Mouse (Mus musculus) forebrain, embryonic 10.5 days (tissue): ENCODE measurements around the gene Trhr2. TPM values are rescaled to one million over a fixed set of nuclear protein-coding genes. Genes with fewer than 3 reads are reported as not detected.

ENCODE experiments used
- DNase-seq: peaks from one replicate; pipeline ENCODE4 v3.0.0-alpha.2; 2017; ENCODE audit warnings: low spot score; ENCODE audit errors: extremely low spot score
- H3K27ac ChIP-seq: fragments of 300-500 bp; sonication (generic); 2 replicates; pipeline ENCODE4 v1.5.1; 2016; ENCODE audit warnings: mild to moderate bottlenecking
- H3K27me3 ChIP-seq: fragments of 300-500 bp; sonication (generic); 2 replicates; pipeline ENCODE4 v1.6.1; 2016; ENCODE audit warnings: mild to moderate bottlenecking; ENCODE audit not compliant: poor library complexity, severe bottlenecking
- H3K36me3 ChIP-seq: fragments of 300-500 bp; sonication (generic); replicated peaks from 2 replicates; pipeline ENCODE4 v1.6.1; 2016; ENCODE audit warnings: mild to moderate bottlenecking, moderate library complexity
- H3K4me1 ChIP-seq: fragments of 300-500 bp; sonication (generic); 2 replicates; pipeline ENCODE4 v1.6.1; 2016
- H3K4me3 ChIP-seq: fragments of 300-500 bp; sonication (generic); 2 replicates; pipeline ENCODE4 v1.5.1; 2016; ENCODE audit warnings: mild to moderate bottlenecking, moderate library complexity
- H3K9me3 ChIP-seq: fragments of 300-500 bp; sonication (generic); 2 replicates; pipeline ENCODE4 v1.6.1; 2016; ENCODE audit warnings: mild to moderate bottlenecking, moderate library complexity
- WGBS: fragments of 180-500 bp; shearing (Covaris S2); methylation state at CpG from one replicate; pipeline ENCODE4 v1.1.7; 2016; 5-methylcytosine and 5-hydroxymethylcytosine counted together
- polyA plus RNA-seq: library from polyadenylated mRNA; unstranded; fragments of >200 nt; fragmentation: Nextera tagmentation; extraction: Ambion mirVana; gene quantifications from 2 replicates; pipeline ENCODE4 v1.2.1, GENCODE M21; 2016

The Trhr2 gene
- polyA plus RNA-seq, 1 experiment from 2014 or later: not detected

DNA sequence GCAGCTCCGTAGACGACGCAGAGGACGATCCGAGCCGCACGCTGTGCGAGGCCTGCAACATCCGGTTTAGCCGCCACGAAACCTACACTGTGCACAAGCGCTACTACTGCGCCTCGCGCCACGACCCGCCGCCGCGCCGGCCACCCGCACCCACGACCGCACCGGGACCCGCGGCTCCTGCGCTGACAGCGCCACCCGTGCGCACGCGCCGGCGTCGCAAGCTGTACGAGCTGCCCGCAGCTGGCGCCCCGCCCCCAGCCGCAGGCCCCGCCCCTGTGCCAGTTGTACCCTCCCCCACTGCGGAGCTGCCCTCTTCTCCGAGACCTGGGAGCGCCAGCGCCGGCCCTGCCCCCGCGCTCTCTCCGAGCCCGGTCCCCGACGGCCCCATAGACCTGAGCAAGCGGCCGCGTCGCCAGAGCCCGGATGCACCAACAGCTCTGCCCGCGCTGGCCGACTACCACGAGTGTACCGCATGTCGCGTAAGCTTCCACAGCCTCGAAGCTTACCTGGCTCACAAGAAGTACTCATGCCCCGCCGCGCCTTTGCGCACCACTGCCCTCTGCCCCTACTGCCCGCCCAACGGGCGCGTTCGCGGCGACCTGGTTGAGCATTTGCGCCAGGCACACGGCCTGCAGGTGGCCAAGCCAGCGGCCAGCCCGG is 24.2 kb downstream of the Trhr2 start:
- Histone ChIP-seq H3K27ac (peak overlapping the region; percentile 71), H3K4me1 (peaks cover 28% of the 10 kb centered on the region), H3K4me3 (peak overlapping the region; percentile 68), H3K36me3 (peaks cover 5% of the 10 kb centered on the region; the same call in 1 of the 2 replicates), H3K27me3 (peaks cover 82% of the 10 kb centered on the region), H3K9me3 (no peaks in the 10 kb centered on the region)
- 3% methylated on average over 81 of the region's 81 CpGs for WGBS
- peak; percentile 72 for DNase-seq

DNA sequence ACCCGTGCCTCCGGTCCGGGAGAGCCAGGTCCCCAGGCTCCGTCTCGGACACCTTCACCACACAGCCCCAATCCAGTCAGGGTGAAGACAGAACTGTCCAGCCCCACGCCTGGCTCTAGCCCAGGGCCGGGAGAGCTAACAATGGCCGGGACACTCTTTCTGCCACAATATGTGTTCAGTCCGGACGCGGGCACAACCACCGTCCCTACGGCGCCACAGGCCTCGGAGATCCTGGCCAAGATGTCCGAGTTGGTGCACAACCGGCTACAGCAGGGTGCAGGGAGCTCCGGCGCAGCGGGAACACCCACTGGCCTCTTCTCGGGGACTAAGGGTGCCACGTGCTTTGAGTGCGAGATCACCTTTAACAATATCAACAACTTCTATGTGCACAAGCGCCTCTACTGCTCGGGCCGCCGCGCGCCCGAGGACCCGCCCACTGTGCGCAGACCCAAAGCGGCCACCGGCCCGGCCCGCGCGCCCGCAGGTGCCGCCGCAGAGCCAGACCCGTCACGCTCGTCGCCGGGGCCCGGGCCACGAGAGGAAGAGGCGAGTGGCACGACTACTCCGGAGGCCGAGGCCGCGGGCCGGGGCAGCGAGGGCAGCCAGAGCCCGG is 24.8 kb downstream of the Trhr2 start:
- WGBS: 7% methylated on average over 57 of the region's 57 CpGs
- H3K4me3 ChIP-seq: peak overlapping the region; percentile 68
- H3K27me3 ChIP-seq: peaks cover 78% of the 10 kb centered on the region
- peaks cover 34% of the 10 kb centered on the region for H3K4me1 ChIP-seq
- no peaks in the 10 kb centered on the region for H3K9me3 ChIP-seq
- H3K27ac ChIP-seq: peak overlapping the region; percentile 71
- no peak for DNase-seq
- peaks cover 5% of the 10 kb centered on the region; the same call in 1 of the 2 replicates for H3K36me3 ChIP-seq

DNA sequence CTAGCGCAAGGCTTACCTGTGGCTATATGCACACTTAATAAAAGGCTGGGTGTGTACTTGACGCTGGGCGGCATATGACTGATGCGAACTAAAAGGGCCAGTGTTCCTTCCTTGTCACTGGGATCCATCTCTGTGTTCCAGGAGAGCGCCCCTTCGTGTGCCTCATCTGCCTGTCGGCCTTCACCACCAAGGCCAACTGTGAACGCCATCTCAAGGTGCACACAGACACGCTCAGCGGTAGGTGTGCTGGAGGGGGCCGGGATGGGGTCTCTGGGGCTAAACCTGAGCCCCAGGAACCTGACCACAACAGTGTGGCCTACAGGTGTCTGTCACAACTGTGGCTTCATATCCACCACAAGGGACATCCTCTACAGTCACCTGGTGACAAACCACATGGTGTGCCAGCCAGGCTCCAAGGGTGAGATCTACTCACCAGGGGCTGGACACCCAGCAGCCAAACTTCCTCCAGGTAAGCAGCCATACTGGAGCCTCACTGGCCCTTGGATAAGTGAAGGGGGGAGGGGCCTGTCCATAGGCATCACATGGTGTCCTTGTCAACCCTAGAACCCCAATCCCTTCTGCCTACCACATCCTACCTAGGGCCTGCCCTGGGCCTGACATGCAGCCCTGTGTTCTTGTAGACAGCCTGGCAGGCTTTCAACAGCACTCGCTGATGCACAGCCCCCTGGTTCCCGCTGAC is 25.6 kb downstream of the Trhr2 start:
- no peaks in the 10 kb centered on the region for H3K9me3 ChIP-seq
- 0 out of 2 replicates have a peak overlapping the region, but pooled peaks have one; percentile 71 for H3K27ac ChIP-seq
- WGBS: 84% methylated on average over 13 of the region's 13 CpGs
- peaks cover 76% of the 10 kb centered on the region for H3K27me3 ChIP-seq
- peaks cover 5% of the 10 kb centered on the region; the same call in 1 of the 2 replicates for H3K36me3 ChIP-seq
- no peak for DNase-seq
- H3K4me1 ChIP-seq: peaks cover 42% of the 10 kb centered on the region
- 0 out of 2 replicates have a peak overlapping the region, but pooled peaks have one; percentile 68 for H3K4me3 ChIP-seq

DNA sequence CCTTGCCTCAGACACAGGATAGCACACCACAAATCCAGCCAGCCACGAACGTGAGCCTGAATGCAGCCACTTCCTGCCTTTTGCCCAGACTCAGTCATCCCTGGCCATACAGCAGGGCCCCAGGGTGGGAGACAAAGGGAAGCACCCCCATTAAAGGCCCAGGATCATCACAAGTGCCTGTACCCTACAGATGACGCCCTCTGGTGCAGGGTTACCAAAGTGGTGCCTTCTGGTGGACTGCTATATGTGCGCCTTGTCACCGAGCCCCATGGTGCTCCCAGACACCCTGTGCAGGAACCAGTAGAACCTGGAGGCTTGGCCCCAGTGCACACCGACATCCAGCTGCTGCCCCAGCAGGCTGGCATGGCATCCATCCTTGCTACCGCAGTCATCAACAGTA is 27.0 kb downstream of the Trhr2 start:
- Histone ChIP-seq H3K9me3 (no peaks in the 10 kb centered on the region), H3K36me3 (peaks cover 5% of the 10 kb centered on the region; the same call in 1 of the 2 replicates), H3K27ac (no peak overlapping the region), H3K27me3 (peaks cover 62% of the 10 kb centered on the region), H3K4me3 (no peak overlapping the region), H3K4me1 (peaks cover 55% of the 10 kb centered on the region)
- WGBS: 82% methylated on average over 7 of the region's 7 CpGs
- no peak for DNase-seq

DNA sequence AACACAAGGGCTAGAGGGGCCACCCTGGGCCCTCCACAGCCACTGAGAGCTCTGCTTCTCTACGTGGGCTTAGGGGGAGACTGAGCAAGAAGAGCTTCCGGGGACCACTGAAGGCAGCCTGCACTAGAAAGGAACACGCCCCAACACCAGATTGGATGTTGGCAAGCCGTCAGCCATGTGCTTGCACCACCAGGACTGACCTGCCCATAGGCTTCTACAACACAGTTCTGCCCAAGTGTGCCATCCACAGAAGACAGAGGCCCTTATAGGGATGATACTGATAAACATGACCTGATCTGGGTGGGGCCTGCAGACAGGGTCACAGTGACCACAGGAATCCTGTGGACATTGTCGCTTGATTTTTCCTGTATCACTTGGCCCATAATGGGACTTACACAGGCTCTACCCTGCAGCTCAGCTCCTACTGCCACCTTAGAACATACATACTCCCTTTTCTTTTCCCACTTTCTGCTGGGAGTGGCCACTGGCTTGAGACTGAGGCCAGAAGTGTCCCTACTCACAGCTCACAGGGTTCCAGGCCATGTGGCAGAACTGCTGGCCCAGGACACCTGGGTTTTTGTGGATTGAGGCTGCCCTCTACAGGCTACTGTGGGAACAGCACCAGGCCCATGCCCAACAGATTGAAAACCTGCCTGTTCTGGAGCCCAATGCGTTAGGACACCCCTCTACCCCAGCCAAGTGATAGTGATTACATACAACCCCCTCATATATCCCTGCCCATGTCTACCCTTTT is 27.6 kb downstream of the Trhr2 start:
- peaks cover 55% of the 10 kb centered on the region for H3K4me1 ChIP-seq
- peak; percentile 83 for DNase-seq
- H3K36me3 ChIP-seq: peaks cover 5% of the 10 kb centered on the region; the same call in 1 of the 2 replicates
- WGBS: 71% methylated on average over 6 of the region's 6 CpGs
- H3K4me3 ChIP-seq: no peak overlapping the region
- peaks cover 56% of the 10 kb centered on the region for H3K27me3 ChIP-seq
- no peaks in the 10 kb centered on the region for H3K9me3 ChIP-seq
- no peak overlapping the region for H3K27ac ChIP-seq

DNA sequence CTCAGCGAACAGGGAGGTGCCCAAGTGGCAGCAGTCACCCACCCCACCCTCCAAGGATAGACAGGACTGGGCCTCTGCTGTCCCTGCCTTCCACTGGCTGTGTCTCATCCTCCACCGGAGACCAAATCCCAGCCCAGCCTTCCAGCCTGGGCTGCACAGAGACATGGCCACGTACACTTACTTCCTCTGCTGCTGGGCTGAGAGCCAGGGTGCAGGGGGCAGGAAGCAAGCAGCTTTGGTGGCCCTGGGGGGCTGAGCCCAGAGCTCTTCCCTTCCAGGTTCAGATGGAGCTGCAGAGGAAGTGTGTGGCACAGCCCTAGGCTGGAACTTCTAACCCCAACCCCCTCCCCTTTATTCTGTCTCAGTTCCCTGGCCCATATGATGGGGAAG is 29.4 kb downstream of the Trhr2 start:
- peak overlapping the region; percentile 5 for H3K27ac ChIP-seq
- H3K9me3 ChIP-seq: no peaks in the 10 kb centered on the region
- H3K36me3 ChIP-seq: peaks cover 5% of the 10 kb centered on the region; the same call in 1 of the 2 replicates
- H3K4me3 ChIP-seq: no peak overlapping the region
- H3K27me3 ChIP-seq: peaks cover 55% of the 10 kb centered on the region
- peaks cover 48% of the 10 kb centered on the region for H3K4me1 ChIP-seq
- WGBS: 73% methylated on average over 3 of the region's 3 CpGs
- no peak for DNase-seq

DNA sequence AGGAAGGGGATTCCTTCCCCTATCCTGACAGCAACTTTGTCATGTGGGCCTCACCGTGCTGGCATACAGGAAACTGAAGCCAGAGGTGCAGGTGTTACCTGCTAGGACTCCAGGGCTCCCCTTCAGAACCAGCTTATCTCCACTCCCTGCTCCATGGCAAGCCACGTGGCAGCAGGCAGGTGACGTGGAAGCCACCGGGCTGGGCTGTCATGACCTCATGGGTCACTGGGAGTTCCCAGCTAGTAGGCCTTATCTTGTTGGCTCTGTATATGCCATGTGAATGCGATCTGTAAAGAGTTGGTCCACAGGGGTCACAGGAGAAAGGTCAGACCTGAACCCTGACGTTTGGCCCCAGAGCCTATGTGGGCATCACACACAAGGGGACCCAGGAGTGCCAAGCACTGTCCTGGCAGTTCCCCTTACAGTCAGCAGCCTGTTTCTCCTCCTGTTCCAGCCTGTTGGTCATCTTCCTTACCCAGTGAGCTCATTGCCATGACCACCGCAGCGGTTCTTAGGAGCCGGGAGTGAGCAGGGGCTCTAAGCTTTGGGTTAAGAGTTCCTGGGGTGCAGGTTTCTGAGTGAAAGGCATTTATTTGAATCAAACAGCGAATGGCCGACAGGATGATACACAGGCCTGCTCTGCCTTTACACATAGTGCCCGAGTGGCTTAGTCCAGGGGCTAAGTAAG is 30.0 kb downstream of the Trhr2 start:
- peak overlapping the region; percentile 15 for H3K27ac ChIP-seq
- WGBS: 78% methylated on average over 12 of the region's 12 CpGs
- no peak for DNase-seq
- no peak overlapping the region for H3K4me3 ChIP-seq
- H3K4me1 ChIP-seq: peaks cover 48% of the 10 kb centered on the region
- no peaks in the 10 kb centered on the region for H3K9me3 ChIP-seq
- H3K36me3 ChIP-seq: peaks cover 5% of the 10 kb centered on the region; the same call in 1 of the 2 replicates
- peaks cover 54% of the 10 kb centered on the region for H3K27me3 ChIP-seq

DNA sequence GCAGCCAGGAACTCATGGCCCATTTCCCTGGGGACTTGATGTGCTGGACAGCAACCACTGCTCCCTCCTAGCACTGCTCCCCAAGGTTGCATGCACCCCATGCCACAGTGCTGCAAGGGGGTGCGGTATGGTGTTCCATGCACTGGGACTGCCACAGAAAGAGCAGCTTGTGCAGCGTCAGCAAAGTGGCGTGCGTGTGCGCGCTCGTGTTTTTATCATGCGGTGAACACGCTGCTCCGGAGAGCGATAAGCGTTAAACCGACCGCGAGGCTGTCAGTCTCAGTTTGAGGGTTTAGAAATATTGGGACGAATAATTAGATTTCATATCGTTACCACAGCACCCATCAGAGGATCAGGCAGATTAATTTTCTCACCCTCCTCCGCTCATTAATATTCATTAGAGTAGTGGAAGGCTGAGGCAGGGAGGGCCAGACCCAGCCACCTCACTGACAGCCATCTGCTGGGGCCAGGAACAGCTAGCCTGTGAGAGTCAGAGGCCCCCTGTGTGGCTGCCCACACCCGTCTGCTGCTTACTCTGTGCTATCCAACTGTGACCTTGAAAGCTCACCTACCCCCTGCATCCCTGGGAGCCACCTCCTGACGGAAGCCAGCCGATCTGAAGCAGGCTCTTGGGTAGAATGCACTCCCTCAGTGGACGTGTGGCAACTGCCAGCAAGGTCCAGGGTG is 30.9 kb downstream of the Trhr2 start:
- H3K9me3 ChIP-seq: no peaks in the 10 kb centered on the region
- peak overlapping the region; percentile 15; the same call in 1 of the 2 replicates for H3K27ac ChIP-seq
- peaks cover 2% of the 10 kb centered on the region; the same call in 1 of the 2 replicates for H3K36me3 ChIP-seq
- H3K4me1 ChIP-seq: peaks cover 50% of the 10 kb centered on the region
- no peak for DNase-seq
- 81% methylated on average over 22 of the region's 22 CpGs for WGBS
- H3K4me3 ChIP-seq: no peak overlapping the region
- peaks cover 54% of the 10 kb centered on the region for H3K27me3 ChIP-seq

DNA sequence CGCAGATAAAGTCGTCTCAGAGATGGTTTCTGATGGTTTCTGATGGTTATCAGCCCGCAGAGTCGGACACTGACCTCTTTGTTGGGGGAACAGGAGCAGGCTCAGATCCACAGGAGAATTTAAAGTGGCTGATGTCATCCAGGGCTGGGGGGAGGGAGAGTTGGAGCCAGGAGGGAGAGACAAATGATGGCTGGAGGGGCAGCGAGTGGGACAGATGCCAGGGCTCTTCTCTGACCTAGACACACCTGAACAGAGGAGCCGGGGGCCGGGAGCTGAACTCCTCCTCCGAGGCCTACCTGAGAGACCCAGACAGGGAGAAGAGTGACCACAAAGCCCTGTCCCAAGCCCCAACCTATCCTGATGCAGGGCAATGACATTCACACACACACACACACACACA is 31.5 kb downstream of the Trhr2 start:
- Histone ChIP-seq H3K36me3 (no peaks in the 10 kb centered on the region), H3K27me3 (peaks cover 51% of the 10 kb centered on the region), H3K4me1 (peaks cover 56% of the 10 kb centered on the region), H3K9me3 (no peaks in the 10 kb centered on the region), H3K4me3 (no peak overlapping the region), H3K27ac (no peak overlapping the region)
- whole genome bisulfite sequencing: 75% methylated on average over 8 of the region's 8 CpGs
- no peak for DNase-seq

DNA sequence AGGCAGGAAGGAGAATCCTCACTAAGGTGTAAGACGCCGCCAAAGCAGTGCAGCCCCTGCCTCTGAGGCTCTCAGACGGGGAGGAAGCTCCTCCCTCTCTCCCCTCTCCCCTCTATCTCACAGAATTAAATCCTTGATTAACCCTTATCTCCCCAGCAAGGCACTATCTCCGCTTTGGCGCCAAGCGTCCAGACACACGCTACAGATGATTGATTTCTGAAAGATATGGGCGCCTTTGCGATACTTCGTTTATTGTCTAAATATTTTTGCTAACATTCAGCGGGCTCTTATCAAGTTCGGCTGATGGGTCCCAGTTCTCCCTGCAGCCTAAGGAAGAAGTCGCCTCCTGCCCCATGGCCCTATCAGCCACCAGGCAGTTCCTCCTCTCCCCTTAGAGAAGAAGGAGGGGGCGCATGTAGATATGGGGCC is 34.4 kb downstream of the Trhr2 start:
- H3K4me3 ChIP-seq: peak overlapping the region; percentile 21; the same call in 1 of the 2 replicates
- H3K4me1 ChIP-seq: peaks cover 71% of the 10 kb centered on the region
- H3K27me3 ChIP-seq: peaks cover 49% of the 10 kb centered on the region
- peak overlapping the region; percentile 70; the same call in 1 of the 2 replicates for H3K27ac ChIP-seq
- H3K9me3 ChIP-seq: no peaks in the 10 kb centered on the region
- 11% methylated on average over 14 of the region's 14 CpGs for WGBS
- DNase-seq: no peak
- no peaks in the 10 kb centered on the region for H3K36me3 ChIP-seq

DNA sequence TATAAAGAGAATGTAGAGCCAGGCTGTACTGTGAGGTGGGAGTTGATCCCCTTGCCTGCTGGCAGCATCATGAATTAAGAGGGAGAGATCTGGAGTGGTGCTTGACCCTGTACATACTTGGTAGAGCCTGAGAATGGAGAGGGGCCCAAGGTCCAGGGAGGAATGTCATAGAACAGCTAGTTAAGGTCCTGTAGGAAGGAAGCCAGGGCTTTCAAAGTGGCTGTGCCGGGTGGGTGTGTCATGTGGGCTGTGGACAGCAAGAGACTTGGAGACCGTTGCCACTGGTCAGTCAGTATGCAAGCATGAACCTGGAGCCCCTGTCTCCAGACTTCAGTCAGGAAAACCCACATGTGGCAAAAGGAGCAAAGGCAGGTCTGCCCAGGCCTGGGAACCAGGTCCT is 35.4 kb downstream of the Trhr2 start:
- no peak for DNase-seq
- Histone ChIP-seq H3K27me3 (peaks cover 41% of the 10 kb centered on the region), H3K4me1 (peaks cover 71% of the 10 kb centered on the region), H3K36me3 (no peaks in the 10 kb centered on the region), H3K4me3 (no peak overlapping the region), H3K9me3 (no peaks in the 10 kb centered on the region), H3K27ac (peak overlapping the region; percentile 75; the same call in 1 of the 2 replicates)
- WGBS: 69% methylated on average over 2 of the region's 2 CpGs
